Mouse (Mus musculus) stomach, embryonic 16.5 days (tissue): ENCODE data around the gene Olfm2. TPM values are rescaled to one million over a fixed set of nuclear protein-coding genes. Genes with fewer than 3 reads are reported as not detected.

Experiments used
- ATAC-seq: fragments of 200-750 bp; cut with Nextera tagmentation; 2 replicates; pipeline ENCODE4 v1.8.0; 2017; ENCODE audit warnings: moderate number of reproducible peaks, moderate TSS enrichment; ENCODE audit not compliant: insufficient read depth, low FRiP score
- H3K27ac ChIP-seq: fragments of 300-500 bp; sonication (generic); 2 replicates; pipeline ENCODE4 v1.5.1; 2014; ENCODE audit warnings: low read length
- H3K27me3 ChIP-seq: fragments of 300-500 bp; sonication (generic); 2 replicates; pipeline ENCODE4 v1.6.1; 2014; ENCODE audit warnings: low read length, control low read depth, mixed read lengths; ENCODE audit not compliant: control insufficient read depth, insufficient read depth
- H3K36me3 ChIP-seq: fragments of 300-500 bp; sonication (generic); 2 replicates; pipeline ENCODE4 v1.6.1; 2014; ENCODE audit warnings: low read length; ENCODE audit not compliant: control insufficient read depth, insufficient read depth
- H3K4me1 ChIP-seq: fragments of 300-500 bp; sonication (generic); 2 replicates; pipeline ENCODE4 v1.6.1; 2014; ENCODE audit warnings: low read length, control low read depth, mixed read lengths; ENCODE audit not compliant: control insufficient read depth, insufficient read depth
- H3K4me2 ChIP-seq: fragments of 300-500 bp; sonication (generic); 2 replicates; pipeline ENCODE4 v1.6.1; 2014; ENCODE audit warnings: low read depth, low read length, mixed read lengths
- H3K4me3 ChIP-seq: fragments of 300-500 bp; sonication (generic); replicated peaks from 2 replicates; pipeline ENCODE4 v1.5.1; 2014; ENCODE audit warnings: mild to moderate bottlenecking, low read length
- H3K9ac ChIP-seq: fragments of 300-500 bp; sonication (generic); 2 replicates; pipeline ENCODE4 v1.6.1; 2014; ENCODE audit warnings: low read length
- H3K9me3 ChIP-seq: fragments of 300-500 bp; sonication (generic); replicated peaks from 2 replicates; pipeline ENCODE4 v1.6.1; 2016; ENCODE audit warnings: low read length, control low read depth; ENCODE audit not compliant: control insufficient read depth
- WGBS: fragments of 180-500 bp; shearing (Covaris S2); extraction: QIAGEN DNeasy Blood & Tissue Kit; methylation state at CpG from one replicate; pipeline ENCODE4 v1.1.7; 2014; 5-methylcytosine and 5-hydroxymethylcytosine counted together
- polyA plus RNA-seq: library from polyadenylated mRNA; unstranded; fragments of >200 nt; fragmentation: Nextera tagmentation; extraction: Ambion mirVana; gene quantifications from 2 replicates; pipeline ENCODE4 v1.2.1, GENCODE M21; 2015

Olfm2 gene
- polyA plus RNA-seq, 1 experiment from 2014 or later = 7.4 TPM

- no peak overlapping the region for H3K9ac ChIP-seq
- H3K27me3 ChIP-seq = no peaks in the 10 kb centered on the region
- no peak overlapping the region for H3K4me3 ChIP-seq
- H3K9me3 ChIP-seq = no peaks in the 10 kb centered on the region
- ATAC-seq = no peak
- H3K27ac ChIP-seq = no peak overlapping the region
- H3K4me2 ChIP-seq = no peak overlapping the region
- no peaks in the 10 kb centered on the region for H3K36me3 ChIP-seq
- WGBS = 81% methylated on average over 16 of the region's 16 CpGs
- no peaks in the 10 kb centered on the region for H3K4me1 ChIP-seq
Measured at GRCm38 (mm10) chr9:20672047-20672446, 74.1 kb downstream of the Olfm2 start.

DNA sequence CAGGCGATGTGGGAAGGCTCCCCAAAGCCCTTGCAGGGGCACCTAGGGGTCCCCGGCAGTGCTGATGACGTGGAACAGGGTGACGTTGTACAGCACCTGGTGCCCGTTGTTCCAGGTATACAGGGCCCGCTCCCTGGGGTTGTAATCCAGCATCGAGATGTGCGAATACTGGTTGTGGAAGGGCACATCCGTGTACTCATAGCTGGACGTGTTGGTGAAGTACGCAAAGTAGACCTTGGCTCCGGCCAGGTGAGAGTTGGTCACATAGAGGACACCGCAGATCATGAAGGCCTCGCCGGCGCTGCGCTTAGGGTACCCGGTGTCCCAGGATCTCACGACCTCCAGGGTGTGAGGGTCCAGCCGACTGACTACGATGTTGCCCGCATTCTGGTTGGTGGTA lies 78.1 kb downstream of the Olfm2 start:
- ATAC-seq = 0 out of 2 replicates have a peak, but pooled peaks have one; percentile 11
- Histone ChIP-seq H3K9ac (no peak overlapping the region), H3K9me3 (no peaks in the 10 kb centered on the region), H3K27ac (no peak overlapping the region), H3K27me3 (no peaks in the 10 kb centered on the region), H3K36me3 (peaks cover 5% of the 10 kb centered on the region; the same call in 1 of the 2 replicates), H3K4me2 (no peak overlapping the region), H3K4me3 (no peak overlapping the region), H3K4me1 (no peaks in the 10 kb centered on the region)
- WGBS = 90% methylated on average over 22 of the region's 22 CpGs

- no peak overlapping the region for H3K9ac ChIP-seq
- H3K4me3 ChIP-seq = no peak overlapping the region
- ATAC-seq = no peak
- 15% methylated on average over 7 of the region's 7 CpGs for WGBS
- H3K9me3 ChIP-seq = no peaks in the 10 kb centered on the region
- no peak overlapping the region for H3K4me2 ChIP-seq
- H3K36me3 ChIP-seq = peaks cover 17% of the 10 kb centered on the region
- H3K27ac ChIP-seq = no peak overlapping the region
- H3K27me3 ChIP-seq = no peaks in the 10 kb centered on the region
- H3K4me1 ChIP-seq = no peaks in the 10 kb centered on the region
Measured at GRCm38 (mm10) chr9:20666510-20667034, 79.6 kb downstream of the Olfm2 start.

- ATAC-seq = no peak
- 28% methylated on average over 8 of the region's 8 CpGs for WGBS
- no peak overlapping the region for H3K9ac ChIP-seq
- H3K4me2 ChIP-seq = no peak overlapping the region
- H3K36me3 ChIP-seq = peaks cover 21% of the 10 kb centered on the region
- no peak overlapping the region for H3K27ac ChIP-seq
- H3K27me3 ChIP-seq = no peaks in the 10 kb centered on the region
- no peak overlapping the region for H3K4me3 ChIP-seq
- H3K9me3 ChIP-seq = no peaks in the 10 kb centered on the region
- no peaks in the 10 kb centered on the region for H3K4me1 ChIP-seq
Measured at GRCm38 (mm10) chr9:20665925-20666324, 80.2 kb downstream of the Olfm2 start.

- WGBS = 74% methylated on average over 5 of the region's 5 CpGs
- Histone ChIP-seq H3K27ac (no peak overlapping the region), H3K9me3 (no peaks in the 10 kb centered on the region), H3K36me3 (peaks cover 21% of the 10 kb centered on the region), H3K4me1 (no peaks in the 10 kb centered on the region), H3K4me2 (no peak overlapping the region), H3K9ac (no peak overlapping the region), H3K27me3 (no peaks in the 10 kb centered on the region), H3K4me3 (no peak overlapping the region)
- ATAC-seq = no peak
Measured at GRCm38 (mm10) chr9:20664982-20665637, 81.0 kb downstream of the Olfm2 start.

- H3K4me1 ChIP-seq = no peaks in the 10 kb centered on the region
- no peak overlapping the region for H3K4me2 ChIP-seq
- WGBS = 52% methylated on average over 2 of the region's 2 CpGs
- no peak overlapping the region for H3K27ac ChIP-seq
- H3K4me3 ChIP-seq = no peak overlapping the region
- peaks cover 21% of the 10 kb centered on the region for H3K36me3 ChIP-seq
- H3K9me3 ChIP-seq = no peaks in the 10 kb centered on the region
- ATAC-seq = no peak
- no peak overlapping the region for H3K9ac ChIP-seq
- no peaks in the 10 kb centered on the region for H3K27me3 ChIP-seq
Measured at GRCm38 (mm10) chr9:20664366-20664765, 81.8 kb downstream of the Olfm2 start.

- no peak overlapping the region for H3K4me3 ChIP-seq
- H3K9me3 ChIP-seq = no peaks in the 10 kb centered on the region
- no peak overlapping the region for H3K4me2 ChIP-seq
- WGBS = 93% methylated on average over 2 of the region's 2 CpGs
- H3K4me1 ChIP-seq = no peaks in the 10 kb centered on the region
- ATAC-seq = no peak
- H3K27ac ChIP-seq = no peak overlapping the region
- no peaks in the 10 kb centered on the region for H3K27me3 ChIP-seq
- H3K9ac ChIP-seq = no peak overlapping the region
- peaks cover 21% of the 10 kb centered on the region for H3K36me3 ChIP-seq
Measured at GRCm38 (mm10) chr9:20663956-20664355, 82.2 kb downstream of the Olfm2 start.

DNA sequence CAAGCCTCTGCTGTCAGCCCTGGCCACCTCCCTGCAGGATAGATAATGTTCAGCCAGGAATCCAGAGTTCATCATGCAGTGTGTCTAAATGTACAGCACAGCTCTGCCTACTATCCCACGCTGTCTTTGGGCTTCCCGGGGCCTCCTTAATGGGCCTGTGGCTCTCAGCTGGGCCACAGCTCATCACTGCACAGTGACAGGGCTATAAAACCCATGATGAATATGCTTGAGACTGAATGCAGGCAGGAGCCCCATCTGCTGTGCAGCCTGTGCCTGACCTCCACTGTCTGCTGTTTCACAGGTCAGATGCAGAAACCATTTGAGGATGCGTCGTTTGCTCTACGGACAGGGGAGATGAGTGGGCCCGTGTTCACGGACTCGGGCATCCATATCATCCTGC lies 83.3 kb downstream of the Olfm2 start:
- Histone ChIP-seq H3K4me1 (no peaks in the 10 kb centered on the region), H3K36me3 (peaks cover 23% of the 10 kb centered on the region), H3K4me2 (no peak overlapping the region), H3K4me3 (no peak overlapping the region), H3K27ac (no peak overlapping the region), H3K9me3 (no peaks in the 10 kb centered on the region), H3K27me3 (no peaks in the 10 kb centered on the region), H3K9ac (no peak overlapping the region)
- ATAC-seq = no peak
- 94% methylated on average over 8 of the region's 8 CpGs for WGBS

GRCm38 (mm10) chr9:20662325-20662724 lies 83.8 kb downstream of the Olfm2 start:
- peaks cover 29% of the 10 kb centered on the region for H3K36me3 ChIP-seq
- H3K9ac ChIP-seq = no peak overlapping the region
- H3K9me3 ChIP-seq = no peaks in the 10 kb centered on the region
- ATAC-seq = peak; percentile 45; the same call in 1 of the 2 replicates
- no peaks in the 10 kb centered on the region for H3K27me3 ChIP-seq
- H3K4me3 ChIP-seq = no peak overlapping the region
- H3K4me2 ChIP-seq = no peak overlapping the region
- H3K27ac ChIP-seq = peak overlapping the region; percentile 23; the same call in 1 of the 2 replicates
- 48% methylated on average over 3 of the region's 3 CpGs for WGBS
- H3K4me1 ChIP-seq = no peaks in the 10 kb centered on the region
